Mouse (Mus musculus): Measurements from ENCODE around the gene Hecw2.

DNA sequence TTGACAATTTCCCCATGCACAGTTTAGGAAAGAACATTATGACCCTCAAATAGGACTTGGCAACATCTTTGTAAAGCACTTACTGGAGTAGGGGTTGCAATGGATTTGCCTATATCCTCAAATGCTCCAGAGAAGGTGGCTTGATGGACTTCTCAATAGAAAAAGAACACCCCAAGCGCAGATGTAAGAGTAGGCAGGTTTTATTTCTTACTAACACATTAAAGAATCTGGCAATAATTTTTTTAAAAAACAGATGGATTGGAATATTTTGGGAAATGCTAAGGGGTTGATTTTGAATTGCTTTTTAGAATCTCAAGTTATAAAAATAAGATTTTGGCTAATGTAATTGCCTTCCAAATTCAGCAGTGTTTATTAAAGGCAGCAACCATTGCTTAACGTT lies 133.9 kb downstream of the Hecw2 start:
- TF ChIP-seq EP300 (IDR thresholded peaks at IDR 0.05), result no peak
- no peak for TF ChIP-seq CTCF (IDR thresholded peaks at IDR 0.05)
